21 mouse cellular contexts compared by ENCODE assay signal in genomic region chr1:39957981-39958380, GRCm38 (mm10). TPM values are rescaled to one million over a fixed set of nuclear protein-coding genes. Genes with fewer than 3 reads are reported as not detected.
DNase-seq lines count a peak whose midpoint lies in the region; ATAC-seq and TF ChIP-seq lines count a peak whose summit lies in the region.
"Had no signal": no experiment of that assay in that cellular context is flagged by ENCODE, and none has a peak within 500 bp of the region (broad histone marks: within the 10 kb centered on the region; RNA-seq: fewer than 3 reads in every experiment).

No protein-coding gene starts in this region.

- TF ChIP-seq CTCF in kidney, postnatal 0 days (IDR thresholded peaks at IDR 0.05; ENCODE audit: low read depth): no peak

- H3K27ac ChIP-seq in kidney, postnatal 0 days: no peak overlapping the region
- H3K27ac ChIP-seq in midbrain, embryonic 13.5 days: peak overlapping the region; percentile 30; the same call in 1 of the 2 replicates
- H3K27ac ChIP-seq in midbrain, embryonic 15.5 days: no peak overlapping the region
- H3K27ac ChIP-seq: forebrain, embryonic 13.5 days; left cerebral cortex, adult 2 months; limb, embryonic 13.5 days; liver, embryonic 15.5 days; lung, embryonic 15.5 days; midbrain, embryonic 12.5 days had no signal

- no peaks in the 10 kb centered on the region for H3K27me3 ChIP-seq in kidney, postnatal 0 days (ENCODE audit: insufficient read depth, low read length)
- H3K27me3 ChIP-seq in midbrain, embryonic 13.5 days: no peaks in the 10 kb centered on the region
- no peaks in the 10 kb centered on the region for H3K27me3 ChIP-seq in midbrain, embryonic 15.5 days (replicated peaks)
- H3K27me3 ChIP-seq: CH12.LX; forebrain, embryonic 13.5 days; limb, embryonic 13.5 days; liver, embryonic 15.5 days; lung, embryonic 15.5 days; midbrain, embryonic 12.5 days had no signal

- 57% methylated on average over 7 of the region's 7 CpGs for WGBS in kidney, postnatal 0 days
- WGBS in midbrain, embryonic 13.5 days: 86% methylated on average over 7 of the region's 7 CpGs
- 83% methylated on average over 7 of the region's 7 CpGs for WGBS in midbrain, embryonic 15.5 days

- no peak overlapping the region for H3K4me3 ChIP-seq in kidney, postnatal 0 days (replicated peaks; ENCODE audit: low read depth, low read length)
- no peak overlapping the region for H3K4me3 ChIP-seq in midbrain, embryonic 13.5 days (replicated peaks)
- no peak overlapping the region for H3K4me3 ChIP-seq in midbrain, embryonic 15.5 days
- H3K4me3 ChIP-seq: forebrain, embryonic 13.5 days; left cerebral cortex, adult 2 months; limb, embryonic 13.5 days; liver, embryonic 15.5 days; lung, embryonic 15.5 days; midbrain, embryonic 12.5 days had no signal

- H3K36me3 ChIP-seq in kidney, postnatal 0 days (ENCODE audit: insufficient read depth, low read length): 0 out of 2 replicates have a peak, but pooled peaks cover 1% of the 10 kb centered on the region
- H3K36me3 ChIP-seq in midbrain, embryonic 13.5 days: peaks cover 5% of the 10 kb centered on the region
- no peaks in the 10 kb centered on the region; the same call in 1 of the 2 replicates for H3K36me3 ChIP-seq in midbrain, embryonic 15.5 days (replicated peaks)

- no peaks in the 10 kb centered on the region for H3K9me3 ChIP-seq in kidney, postnatal 0 days (replicated peaks; ENCODE audit: low read length)
- no peaks in the 10 kb centered on the region for H3K9me3 ChIP-seq in midbrain, embryonic 13.5 days
- H3K9me3 ChIP-seq in midbrain, embryonic 15.5 days: no peaks in the 10 kb centered on the region
- H3K9me3 ChIP-seq: forebrain, embryonic 13.5 days; limb, embryonic 13.5 days; liver, embryonic 15.5 days; lung, embryonic 15.5 days; midbrain, embryonic 12.5 days had no signal

- H3K4me1 ChIP-seq in kidney, postnatal 0 days (replicated peaks; ENCODE audit: insufficient read depth, low read length): peaks cover under 1% of the 10 kb centered on the region; the same call in 1 of the 2 replicates
- H3K4me1 ChIP-seq in midbrain, embryonic 13.5 days (replicated peaks): peaks cover 91% of the 10 kb centered on the region
- H3K4me1 ChIP-seq in midbrain, embryonic 15.5 days: peaks cover 77% of the 10 kb centered on the region

- peak; percentile 37 for DNase-seq in adrenal gland, adult 2 months
- no peak for DNase-seq in adrenal gland, adult 18-20 months (ENCODE audit: low spot score in 2 of 2)
- peak; percentile 56 for DNase-seq in kidney, postnatal 0 days (ENCODE audit: low spot score)
- no peak for DNase-seq in kidney, adult 8-10 months
- DNase-seq in right cerebral cortex, adult 2 months (ENCODE audit: low spot score in 2 of 2): no peak
- DNase-seq: cerebellum, adult 2 months; cerebellum, postnatal 14 days; gastrocnemius, postnatal 10 days; kidney, adult 9 months; kidney, postnatal 14 days; right cerebral cortex, adult 18-20 months had no signal

- ATAC-seq in kidney, postnatal 0 days (replicated peaks; ENCODE audit: low FRiP score, low read depth): no peak
- no peak for ATAC-seq in midbrain, embryonic 13.5 days
- ATAC-seq in midbrain, embryonic 15.5 days (replicated peaks): no peak
- ATAC-seq: forebrain, embryonic 13.5 days; intestine, embryonic 16.5 days had no signal

- no peak overlapping the region for H3K4me2 ChIP-seq in kidney, postnatal 0 days (ENCODE audit: low read length)
- H3K4me2 ChIP-seq in midbrain, embryonic 13.5 days (replicated peaks): no peak overlapping the region
- no peak overlapping the region for H3K4me2 ChIP-seq in midbrain, embryonic 15.5 days
- H3K4me2 ChIP-seq: forebrain, embryonic 13.5 days; limb, embryonic 13.5 days; liver, embryonic 15.5 days; lung, embryonic 15.5 days; midbrain, embryonic 12.5 days had no signal

- H3K9ac ChIP-seq in kidney, postnatal 0 days (ENCODE audit: low read depth, low read length): no peak overlapping the region
- H3K9ac ChIP-seq in midbrain, embryonic 13.5 days (replicated peaks): no peak overlapping the region
- H3K9ac ChIP-seq in midbrain, embryonic 15.5 days: no peak overlapping the region
- H3K9ac ChIP-seq: forebrain, embryonic 13.5 days; limb, embryonic 13.5 days; liver, embryonic 15.5 days; lung, embryonic 15.5 days; midbrain, embryonic 12.5 days had no signal

RNA-seq across cellular contexts. Expression of gene Map4k4, which starts 57.3 kb away (rescaled TPM):
- total RNA-seq in adrenal gland, adult 2 months (2021): 100 to 1,000 TPM in 1 of 2 experiments, 10 to 100 TPM in 1; 97.5 to 127 TPM
- polyA plus RNA-seq in adrenal gland, adult 2 months (2012; rRNA removed): 44.9 and 46.6 TPM in 2 replicates
- 10 to 100 TPM; 90.2 to 98.0 TPM for total RNA-seq in adrenal gland, adult 18-20 months (2021)
- polyA plus RNA-seq in kidney, postnatal 0 days (2015; fragmentation: Nextera tagmentation; extraction: Ambion mirVana): 14.4 and 16.2 TPM in 2 replicates
- 49.0 and 58.2 TPM in 2 replicates for polyA plus RNA-seq in midbrain, embryonic 13.5 days (2015; fragmentation: Nextera tagmentation; extraction: Ambion mirVana)
- 46.5 and 55.2 TPM in 2 replicates for polyA plus RNA-seq in midbrain, embryonic 15.5 days (2015; fragmentation: Nextera tagmentation; extraction: Ambion mirVana)

Comparison
In these comparisons a context has a peak if more than half of its experiments do, and no peak if none do; other contexts are left out.
1. DNase-seq: peak in adrenal gland, adult 2 months (single experiment) and kidney, postnatal 0 days (single experiment); none in adrenal gland, adult 18-20 months (0 of 2), kidney, adult 8-10 months (0 of 2) and right cerebral cortex, adult 2 months (0 of 2).